Mouse (Mus musculus): Measurements from ENCODE around the gene Tbce.
"Not testable (repeated sequence)": the region's sequence is repeated elsewhere in the genome, so short reads cannot be mapped to it uniquely, and the experiment has no call there.

Tbce gene

DNA sequence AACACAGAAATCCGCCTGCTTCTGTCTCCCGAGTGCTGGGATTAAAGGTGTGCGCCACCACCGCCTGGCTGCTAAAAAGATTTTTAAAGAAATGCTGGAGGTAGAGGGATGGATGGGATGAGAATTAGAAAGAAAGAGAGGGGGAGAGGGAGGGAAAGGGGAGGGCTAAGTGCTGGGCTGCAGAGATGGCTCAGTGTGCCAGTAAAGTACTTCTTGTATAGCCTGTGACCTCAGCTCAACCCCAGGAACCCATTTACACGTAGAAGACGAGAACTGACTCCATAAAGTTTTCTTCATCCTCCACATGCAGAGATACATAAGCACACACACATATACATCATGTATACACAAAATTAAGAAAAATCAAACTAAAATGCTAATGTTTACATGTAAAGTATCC, 13.9 kb downstream of the Tbce start:
- H3K4me3 ChIP-seq (replicated peaks; ENCODE audit: low read length) = no peak overlapping the region
- 0 out of 2 replicates have a peak, but pooled peaks cover 7% of the 10 kb centered on the region for H3K4me1 ChIP-seq (replicated peaks; ENCODE audit: low read depth, low read length)
- H3K9me3 ChIP-seq (ENCODE audit: low read length) = no peaks in the 10 kb centered on the region
- peaks cover 40% of the 10 kb centered on the region for H3K36me3 ChIP-seq (ENCODE audit: insufficient read depth, low read length)
- no peak for TF ChIP-seq CTCF (conservative IDR thresholded peaks at IDR 0.05; ENCODE audit: low read length)
- H3K27me3 ChIP-seq (ENCODE audit: insufficient read depth, low read length) = no peaks in the 10 kb centered on the region

DNA sequence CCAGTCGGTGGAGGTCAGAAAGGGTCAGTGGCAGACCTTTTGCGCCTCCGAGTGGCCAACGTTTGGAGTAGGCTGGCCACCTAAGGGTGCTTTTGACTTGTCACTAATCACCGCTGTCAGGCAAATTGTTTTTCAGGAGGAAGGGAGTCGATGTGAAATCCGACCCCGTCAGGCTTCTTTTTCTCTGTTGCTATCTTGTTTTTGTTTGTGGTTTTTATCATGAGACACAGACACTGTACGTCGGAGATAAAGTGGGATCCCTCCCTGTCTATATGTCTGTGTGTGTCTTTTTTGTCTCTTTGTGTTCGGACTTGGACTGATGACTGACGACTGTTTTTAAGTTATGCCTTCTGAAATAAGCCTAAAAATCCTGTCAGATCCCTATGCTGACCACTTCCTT, 18.0 kb downstream of the Tbce start:
- not testable (repeated sequence) for H3K4me3 ChIP-seq (replicated peaks; ENCODE audit: low read length); H3K4me1 ChIP-seq (replicated peaks; ENCODE audit: low read depth, low read length); H3K27me3 ChIP-seq (ENCODE audit: insufficient read depth, low read length); H3K9me3 ChIP-seq (ENCODE audit: low read length)
- peaks cover 40% of the 10 kb centered on the region for H3K36me3 ChIP-seq (ENCODE audit: insufficient read depth, low read length)

DNA sequence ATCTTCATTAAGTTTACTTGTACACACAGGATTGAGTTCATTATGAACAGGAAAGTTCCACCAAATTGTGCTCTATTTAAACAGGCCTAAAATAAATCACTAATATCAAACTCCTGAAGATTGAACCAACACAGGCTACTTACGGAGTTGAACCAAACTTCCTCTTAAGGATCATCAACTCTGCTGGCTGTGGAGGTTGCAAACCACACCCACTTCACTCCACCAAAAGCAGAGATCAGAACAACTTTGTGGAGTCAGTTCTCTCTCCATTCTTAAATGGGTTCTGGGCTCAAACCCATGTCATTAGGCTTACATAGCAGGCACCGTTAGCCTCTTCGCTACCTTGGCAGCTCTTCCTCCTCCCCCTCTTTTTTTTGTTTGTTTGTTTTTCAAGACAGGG, 20.6 kb downstream of the Tbce start:
- H3K4me1 ChIP-seq (replicated peaks; ENCODE audit: low read depth, low read length) = peaks cover 13% of the 10 kb centered on the region
- no peak for TF ChIP-seq CTCF (conservative IDR thresholded peaks at IDR 0.05; ENCODE audit: low read length)
- TF ChIP-seq NANOG (IDR thresholded peaks at IDR 0.05; ENCODE audit: borderline replicate concordance, low read length) = no peak
- TF ChIP-seq POU5F1 (IDR thresholded peaks at IDR 0.05; ENCODE audit: borderline replicate concordance, low read length) = no peak
- no peak overlapping the region for H3K4me3 ChIP-seq (replicated peaks; ENCODE audit: low read length)
- H3K9me3 ChIP-seq (ENCODE audit: low read length) = no peaks in the 10 kb centered on the region
- H3K27me3 ChIP-seq (ENCODE audit: insufficient read depth, low read length) = no peaks in the 10 kb centered on the region
- peaks cover 50% of the 10 kb centered on the region for H3K36me3 ChIP-seq (ENCODE audit: insufficient read depth, low read length)

DNA sequence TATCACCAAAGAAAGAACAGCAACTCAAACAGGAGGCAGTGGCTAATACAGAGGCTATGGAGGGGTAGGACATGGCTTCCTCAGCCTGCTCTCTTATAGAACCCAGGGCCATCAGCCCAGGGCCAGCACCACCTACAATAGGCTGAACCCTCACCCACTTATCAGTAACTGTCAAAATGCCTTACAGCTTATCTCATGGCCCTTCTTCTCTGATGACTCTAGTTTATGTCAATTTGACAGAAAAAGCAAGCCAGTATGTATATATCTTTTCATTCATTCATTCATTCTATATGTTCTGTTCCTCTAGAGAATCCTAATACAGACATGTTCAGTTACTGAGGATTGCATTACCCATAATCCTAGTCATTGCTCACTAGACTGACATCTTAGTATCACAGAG, 21.2 kb downstream of the Tbce start:
- Histone ChIP-seq H3K27me3 (ENCODE audit: insufficient read depth, low read length) (no peaks in the 10 kb centered on the region), H3K9me3 (ENCODE audit: low read length) (no peaks in the 10 kb centered on the region), H3K4me1 (replicated peaks; ENCODE audit: low read depth, low read length) (peaks cover 13% of the 10 kb centered on the region), H3K4me3 (replicated peaks; ENCODE audit: low read length) (no peak overlapping the region), H3K36me3 (ENCODE audit: insufficient read depth, low read length) (peaks cover 55% of the 10 kb centered on the region)
- TF ChIP-seq POU5F1 (IDR thresholded peaks at IDR 0.05; ENCODE audit: borderline replicate concordance, low read length) (no peak), NANOG (IDR thresholded peaks at IDR 0.05; ENCODE audit: borderline replicate concordance, low read length) (no peak), CTCF (conservative IDR thresholded peaks at IDR 0.05; ENCODE audit: low read length) (no peak)

DNA sequence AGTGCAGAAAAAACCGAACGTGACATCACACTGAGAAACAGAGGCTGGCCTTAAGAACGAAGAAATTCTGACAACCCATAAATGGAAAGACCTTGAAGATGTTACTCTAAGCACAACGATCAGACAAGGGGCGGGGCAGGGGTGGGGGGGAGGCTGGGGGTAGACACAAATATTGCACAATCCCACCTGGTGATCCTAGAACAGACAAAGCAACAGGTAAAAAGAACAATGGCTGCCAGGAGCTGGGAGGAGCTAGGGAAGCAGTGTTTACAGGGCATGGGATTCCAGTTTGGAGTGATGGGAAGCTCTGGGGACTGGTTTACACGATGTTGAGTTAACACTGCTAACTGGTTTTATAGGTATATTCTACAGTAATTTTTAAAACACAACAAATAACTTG, 23.8 kb downstream of the Tbce start:
- Histone ChIP-seq H3K36me3 (ENCODE audit: insufficient read depth, low read length) (peaks cover 80% of the 10 kb centered on the region), H3K4me1 (replicated peaks; ENCODE audit: low read depth, low read length) (peaks cover 16% of the 10 kb centered on the region), H3K4me3 (replicated peaks; ENCODE audit: low read length) (no peak overlapping the region), H3K27me3 (ENCODE audit: insufficient read depth, low read length) (no peaks in the 10 kb centered on the region), H3K9me3 (ENCODE audit: low read length) (no peaks in the 10 kb centered on the region)
- TF ChIP-seq POU5F1 (IDR thresholded peaks at IDR 0.05; ENCODE audit: borderline replicate concordance, low read length) (no peak), CTCF (conservative IDR thresholded peaks at IDR 0.05; ENCODE audit: low read length) (no peak), NANOG (IDR thresholded peaks at IDR 0.05; ENCODE audit: borderline replicate concordance, low read length) (no peak)

DNA sequence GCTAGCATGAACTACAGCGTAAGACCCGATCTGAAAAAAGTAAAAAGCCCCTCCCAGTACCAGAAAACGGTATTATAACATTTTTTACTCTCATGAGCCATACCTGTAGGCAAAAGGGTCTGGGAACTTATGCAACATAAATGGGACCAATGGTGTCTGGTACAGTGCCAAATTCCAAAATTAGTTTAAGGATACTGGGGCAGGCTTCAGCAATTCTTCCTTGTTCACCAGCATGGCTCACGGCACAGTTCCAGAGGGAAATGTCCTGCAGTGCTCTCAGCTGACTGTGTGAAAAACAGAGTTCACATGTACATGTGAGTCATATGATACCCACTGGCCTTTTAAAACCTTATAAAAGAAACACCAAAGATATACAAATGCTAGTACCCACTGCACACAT, 24.9 kb downstream of the Tbce start:
- no peak for TF ChIP-seq CTCF (conservative IDR thresholded peaks at IDR 0.05; ENCODE audit: low read length)
- TF ChIP-seq NANOG (IDR thresholded peaks at IDR 0.05; ENCODE audit: borderline replicate concordance, low read length) = no peak
- Histone ChIP-seq H3K27me3 (ENCODE audit: insufficient read depth, low read length) (no peaks in the 10 kb centered on the region), H3K4me1 (replicated peaks; ENCODE audit: low read depth, low read length) (peaks cover 16% of the 10 kb centered on the region), H3K36me3 (ENCODE audit: insufficient read depth, low read length) (peaks cover 87% of the 10 kb centered on the region), H3K9me3 (ENCODE audit: low read length) (no peaks in the 10 kb centered on the region), H3K4me3 (replicated peaks; ENCODE audit: low read length) (no peak overlapping the region)

DNA sequence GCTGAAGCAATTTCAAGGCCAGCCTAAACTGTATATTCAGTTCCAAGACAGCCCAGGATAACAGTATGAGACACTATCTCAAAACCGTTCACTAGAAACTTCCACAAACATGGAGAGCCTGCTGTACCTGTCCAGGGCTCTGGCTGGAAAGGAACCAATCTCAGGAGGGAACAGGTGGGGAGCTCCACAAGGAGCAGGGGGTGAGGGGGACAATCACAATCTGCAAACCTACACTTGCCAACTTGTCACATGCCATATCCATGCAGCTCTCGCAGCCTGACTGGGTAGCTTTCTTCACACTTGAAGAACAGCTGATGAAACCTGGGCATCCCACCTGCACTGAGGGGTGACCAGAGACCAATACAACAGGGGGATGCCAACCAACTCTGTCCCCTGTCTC, 25.4 kb downstream of the Tbce start:
- H3K36me3 ChIP-seq (ENCODE audit: insufficient read depth, low read length) = peaks cover 88% of the 10 kb centered on the region
- TF ChIP-seq NANOG (IDR thresholded peaks at IDR 0.05; ENCODE audit: borderline replicate concordance, low read length) (no peak), CTCF (conservative IDR thresholded peaks at IDR 0.05; ENCODE audit: low read length) (no peak), POU5F1 (IDR thresholded peaks at IDR 0.05; ENCODE audit: borderline replicate concordance, low read length) (no peak)
- H3K9me3 ChIP-seq (ENCODE audit: low read length) = no peaks in the 10 kb centered on the region
- H3K27me3 ChIP-seq (ENCODE audit: insufficient read depth, low read length) = no peaks in the 10 kb centered on the region
- H3K4me1 ChIP-seq (replicated peaks; ENCODE audit: low read depth, low read length) = peaks cover 16% of the 10 kb centered on the region
- no peak overlapping the region for H3K4me3 ChIP-seq (replicated peaks; ENCODE audit: low read length)

DNA sequence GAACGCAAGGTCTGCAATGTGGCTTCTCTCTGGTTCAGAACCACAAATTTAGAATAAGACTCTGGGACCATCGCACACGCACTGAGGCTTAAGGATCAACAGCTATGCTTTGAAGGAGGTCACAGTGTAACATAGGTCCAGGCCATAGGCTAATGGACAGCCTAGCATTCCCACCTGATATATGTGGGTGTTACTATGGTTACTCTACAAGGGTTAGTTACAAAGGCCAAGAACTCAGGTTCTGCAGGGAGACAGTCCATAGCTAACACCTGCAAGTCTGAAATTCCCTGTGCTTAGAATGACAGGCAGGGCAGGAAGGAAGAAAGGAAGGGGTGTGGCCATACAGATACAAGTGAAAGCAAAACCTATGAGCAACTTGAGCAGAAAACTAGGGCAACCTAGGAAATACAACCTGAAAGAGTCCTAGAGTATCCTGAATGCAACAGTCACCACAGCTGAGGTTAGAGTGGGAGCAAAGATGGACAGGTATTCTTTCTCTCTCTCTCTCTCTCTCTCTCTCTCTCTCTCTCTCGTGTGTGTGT, 27.9 kb downstream of the Tbce start:
- Histone ChIP-seq H3K4me1 (replicated peaks; ENCODE audit: low read depth, low read length) (peaks cover 15% of the 10 kb centered on the region), H3K27me3 (ENCODE audit: insufficient read depth, low read length) (no peaks in the 10 kb centered on the region), H3K4me3 (replicated peaks; ENCODE audit: low read length) (no peak overlapping the region), H3K9me3 (ENCODE audit: low read length) (no peaks in the 10 kb centered on the region), H3K36me3 (ENCODE audit: insufficient read depth, low read length) (peaks cover 86% of the 10 kb centered on the region)
- no peak for TF ChIP-seq NANOG (IDR thresholded peaks at IDR 0.05; ENCODE audit: borderline replicate concordance, low read length)
- no peak for TF ChIP-seq CTCF (conservative IDR thresholded peaks at IDR 0.05; ENCODE audit: low read length)
- no peak for TF ChIP-seq POU5F1 (IDR thresholded peaks at IDR 0.05; ENCODE audit: borderline replicate concordance, low read length)

DNA sequence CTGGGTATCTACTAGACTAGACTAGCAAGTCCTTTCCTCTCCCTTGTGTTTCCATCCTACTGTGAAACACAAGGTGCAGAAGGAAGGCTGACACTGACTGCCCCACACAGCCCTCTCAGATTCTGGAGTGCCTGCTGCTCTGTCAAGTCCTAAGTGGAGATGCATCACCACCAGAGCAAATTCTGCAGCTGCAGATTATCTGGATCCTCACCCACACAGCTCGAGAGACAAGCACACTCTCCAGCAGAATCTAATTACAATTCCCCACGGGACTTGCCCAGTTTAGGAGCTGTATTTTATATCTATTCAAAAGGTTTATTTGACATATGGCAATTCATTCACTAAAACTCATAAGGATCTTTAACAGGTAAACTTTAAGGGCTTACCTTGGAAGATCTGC, 33.4 kb downstream of the Tbce start:
- Histone ChIP-seq H3K9me3 (ENCODE audit: low read length) (no peaks in the 10 kb centered on the region), H3K36me3 (ENCODE audit: insufficient read depth, low read length) (peaks cover 93% of the 10 kb centered on the region), H3K4me1 (replicated peaks; ENCODE audit: low read depth, low read length) (0 out of 2 replicates have a peak, but pooled peaks cover 3% of the 10 kb centered on the region), H3K4me3 (replicated peaks; ENCODE audit: low read length) (no peak overlapping the region), H3K27me3 (ENCODE audit: insufficient read depth, low read length) (no peaks in the 10 kb centered on the region)
- no peak for TF ChIP-seq CTCF (conservative IDR thresholded peaks at IDR 0.05; ENCODE audit: low read length)
- no peak for TF ChIP-seq POU5F1 (IDR thresholded peaks at IDR 0.05; ENCODE audit: borderline replicate concordance, low read length)
- TF ChIP-seq NANOG (IDR thresholded peaks at IDR 0.05; ENCODE audit: borderline replicate concordance, low read length) = no peak
